Mouse (Mus musculus): ENCODE data around the gene Dhfr. TPM values are rescaled to one million over a fixed set of nuclear protein-coding genes. Genes with fewer than 3 reads are reported as not detected.
"Not testable (repeated sequence)": the region's sequence is repeated elsewhere in the genome, so short reads cannot be mapped to it uniquely, and the experiment has no call there.

The Dhfr gene
- total and polyA plus RNA-seq, 3 experiments, result 13.6 to 47.0 (median 23.8) TPM

GRCm38 (mm10) chr13:92370811-92371210, 16.3 kb downstream of the Dhfr start:
- H3K4me2 ChIP-seq (ENCODE audit: insufficient read depth, low read depth, poor library complexity, severe bottlenecking), result no peak overlapping the region
- H3K27ac ChIP-seq (ENCODE audit: insufficient read depth, low read depth), result no peak overlapping the region
- dilution Hi-C loops (cut with MboI; ENCODE audit: extremely low pct_ligation_motif_present, extremely low pct_unique_long_range_greater_than_20kb, low sequenced_read_pairs), result no loop called here
- no peak overlapping the region for H3K9ac ChIP-seq (ENCODE audit: insufficient read depth, low read depth)
- H3K27me3 ChIP-seq (replicated peaks), result no peaks in the 10 kb centered on the region
- H3K9me3 ChIP-seq (replicated peaks; ENCODE audit: low read length), result no peaks in the 10 kb centered on the region
- H3K4me1 ChIP-seq (ENCODE audit: control insufficient read depth in 1 of 2, insufficient read depth in 2 of 2), result peaks cover 3 to 5% of the 10 kb centered on the region in 2 experiments; a peak in 2 of 4 replicates
- in situ Hi-C loops (cut with MboI; ENCODE audit: low pct_ligation_motif_present, low pct_unique_long_range_greater_than_20kb, low sequenced_read_pairs), result loop anchor here (25.0 kb wide), 1 partner anchor 366 kb away; no protein-coding TSS in a partner anchor
- DNase-seq (ENCODE audit: extremely low read depth), result no peak
- no peak for TF ChIP-seq CTCF (conservative IDR thresholded peaks at IDR 0.05 in 1 of 2, IDR thresholded peaks at IDR 0.05 in 1 of 2; ENCODE audit: low read depth in 2 of 2, low read length in 2 of 2)
- no peak for TF ChIP-seq ZC3H11A (IDR thresholded peaks at IDR 0.05; ENCODE audit: low read depth, low read length)
- no peak for TF ChIP-seq MAX (IDR thresholded peaks at IDR 0.05; ENCODE audit: low read length)
- TF ChIP-seq MEF2A (IDR thresholded peaks at IDR 0.05; ENCODE audit: borderline replicate concordance, low read depth, low read length), result no peak
- no peak for TF ChIP-seq CHD2 (IDR thresholded peaks at IDR 0.05; ENCODE audit: low read length)
- peaks cover 29 to 54% of the 10 kb centered on the region in 2 experiments for H3K36me3 ChIP-seq (replicated peaks in 1 of 2; ENCODE audit: control insufficient read depth in 1 of 2, insufficient read depth in 1 of 2, low read length in 1 of 2)
- no peaks in the 10 kb centered on the region for H3K79me2 ChIP-seq (replicated peaks; ENCODE audit: control insufficient read depth, extremely low read depth, insufficient read depth, poor library complexity, severe bottlenecking)
- no peak overlapping the region for H3K4me3 ChIP-seq (replicated peaks in 1 of 3; ENCODE audit: low read depth in 2 of 3, low read length in 2 of 3, poor library complexity in 1 of 3)

- H3K9ac ChIP-seq (ENCODE audit: insufficient read depth, low read depth); DNase-seq (ENCODE audit: extremely low read depth); H3K79me2 ChIP-seq (replicated peaks; ENCODE audit: control insufficient read depth, extremely low read depth, insufficient read depth, poor library complexity, severe bottlenecking); H3K4me1 ChIP-seq (ENCODE audit: control insufficient read depth in 1 of 2, insufficient read depth in 2 of 2); H3K4me3 ChIP-seq (replicated peaks in 1 of 3; ENCODE audit: low read depth in 2 of 3, low read length in 2 of 3, poor library complexity in 1 of 3); H3K27me3 ChIP-seq (replicated peaks); H3K4me2 ChIP-seq (ENCODE audit: insufficient read depth, low read depth, poor library complexity, severe bottlenecking); H3K9me3 ChIP-seq (replicated peaks; ENCODE audit: low read length); H3K27ac ChIP-seq (ENCODE audit: insufficient read depth, low read depth); dilution Hi-C loops (cut with MboI; ENCODE audit: extremely low pct_ligation_motif_present, extremely low pct_unique_long_range_greater_than_20kb, low sequenced_read_pairs): not testable (repeated sequence)
- in situ Hi-C loops (cut with MboI; ENCODE audit: low pct_ligation_motif_present, low pct_unique_long_range_greater_than_20kb, low sequenced_read_pairs), result loop anchor here (25.0 kb wide), 1 partner anchor 366 kb away; no protein-coding TSS in a partner anchor
- TF ChIP-seq EP300 (IDR thresholded peaks at IDR 0.05; ENCODE audit: low read length) (peak; percentile 31; the same call in 1 of the 2 replicates), IRF4 (IDR thresholded peaks at IDR 0.05; ENCODE audit: low read depth, low read length) (peak; percentile 80), ZNF384 (IDR thresholded peaks at IDR 0.05; ENCODE audit: low read depth, low read length) (peak; percentile 90), JUN (IDR thresholded peaks at IDR 0.05; ENCODE audit: insufficient read depth, low read depth, low read length) (0 out of 2 replicates have a peak, but pooled peaks have one; percentile 10), JUND (conservative IDR thresholded peaks at IDR 0.05; ENCODE audit: low read depth, low read length) (peak; percentile 75)
- peaks cover 24 to 47% of the 10 kb centered on the region in 2 experiments for H3K36me3 ChIP-seq (replicated peaks in 1 of 2; ENCODE audit: control insufficient read depth in 1 of 2, insufficient read depth in 1 of 2, low read length in 1 of 2)
Measured at GRCm38 (mm10) chr13:92371466-92371865, 16.9 kb downstream of the Dhfr start.

GRCm38 (mm10) chr13:92387367-92387766, 32.8 kb downstream of the Dhfr start:
- in situ Hi-C loops (cut with MboI; ENCODE audit: low pct_ligation_motif_present, low pct_unique_long_range_greater_than_20kb, low sequenced_read_pairs) (no loop called here), dilution Hi-C loops (cut with MboI; ENCODE audit: extremely low pct_ligation_motif_present, extremely low pct_unique_long_range_greater_than_20kb, low sequenced_read_pairs) (no loop called here)
- peaks cover 11 to 50% of the 10 kb centered on the region in 2 experiments for H3K36me3 ChIP-seq (replicated peaks in 1 of 2; ENCODE audit: control insufficient read depth in 1 of 2, insufficient read depth in 1 of 2, low read length in 1 of 2)
- no peak for DNase-seq (ENCODE audit: extremely low read depth)
- H3K4me2 ChIP-seq (ENCODE audit: insufficient read depth, low read depth, poor library complexity, severe bottlenecking), result no peak overlapping the region
- H3K9ac ChIP-seq (ENCODE audit: insufficient read depth, low read depth), result no peak overlapping the region
- H3K4me1 ChIP-seq (ENCODE audit: control insufficient read depth in 1 of 2, insufficient read depth in 2 of 2), result no peaks in the 10 kb centered on the region
- H3K27ac ChIP-seq (ENCODE audit: insufficient read depth, low read depth), result no peak overlapping the region
- TF ChIP-seq NELFE (IDR thresholded peaks at IDR 0.05; ENCODE audit: low read depth, low read length) (no peak), CHD2 (IDR thresholded peaks at IDR 0.05; ENCODE audit: low read length) (no peak), EP300 (IDR thresholded peaks at IDR 0.05; ENCODE audit: low read length) (no peak), MAX (IDR thresholded peaks at IDR 0.05; ENCODE audit: low read length) (no peak), E2F4 (IDR thresholded peaks at IDR 0.05; ENCODE audit: insufficient replicate concordance, low read depth, low read length) (no peak)
- no peaks in the 10 kb centered on the region for H3K27me3 ChIP-seq (replicated peaks)
- no peak overlapping the region for H3K4me3 ChIP-seq (replicated peaks in 1 of 3; ENCODE audit: low read depth in 2 of 3, low read length in 2 of 3, poor library complexity in 1 of 3)
- no peaks in the 10 kb centered on the region for H3K9me3 ChIP-seq (replicated peaks; ENCODE audit: low read length)
- H3K79me2 ChIP-seq (replicated peaks; ENCODE audit: control insufficient read depth, extremely low read depth, insufficient read depth, poor library complexity, severe bottlenecking), result no peaks in the 10 kb centered on the region

All from CH12.LX (cell line).